Mouse (Mus musculus): ENCODE results near the gene Zfp850.

GRCm38 (mm10) chr7:28059972-28060371, 46.1 kb upstream of the Zfp850 start:
- TF ChIP-seq GATA1 (IDR thresholded peaks at IDR 0.05; ENCODE audit: borderline replicate concordance, low read length): no peak
- TF ChIP-seq FLI1 (IDR thresholded peaks at IDR 0.05; ENCODE audit: low read length): no peak

All from megakaryocyte, embryonic 14.5 days (primary cell).